Mouse (Mus musculus): ENCODE measurements around the gene Nox3. TPM values are rescaled to one million over a fixed set of nuclear protein-coding genes. Genes with fewer than 3 reads are reported as not detected.

The Nox3 gene
- polyA plus RNA-seq, 1 experiment from 2014 or later, result not detected

GRCm38 (mm10) chr17:3597130-3597529 lies 98.9 kb downstream of the Nox3 start:
- Histone ChIP-seq H3K9ac (ENCODE audit: low read length) (no peak overlapping the region), H3K27me3 (ENCODE audit: control insufficient read depth, insufficient read depth, low read length) (no peaks in the 10 kb centered on the region), H3K27ac (ENCODE audit: low read depth, low read length) (no peak overlapping the region), H3K4me3 (ENCODE audit: low read depth, low read length) (no peak overlapping the region), H3K9me3 (ENCODE audit: control insufficient read depth, low read length) (no peaks in the 10 kb centered on the region), H3K4me2 (ENCODE audit: low read depth) (no peak overlapping the region), H3K4me1 (ENCODE audit: control insufficient read depth, insufficient read depth, low read length) (no peaks in the 10 kb centered on the region), H3K36me3 (ENCODE audit: control insufficient read depth, insufficient read depth, low read length) (no peaks in the 10 kb centered on the region)
- 79% methylated on average over 1 of the region's 1 CpGs for WGBS
- no peak for ATAC-seq (ENCODE audit: insufficient read depth, low FRiP score, low TSS enrichment)
- DNase-seq (ENCODE audit: low spot score), result no peak

Other genes with a start within 250 kb of the Nox3 start
- gene Cldn20, start 163.7 kb downstream of the Nox3 start, polyA plus RNA-seq (2014; fragmentation: Nextera tagmentation; extraction: Ambion mirVana), result not detected in 2 replicates
- gene Tfb1m, start 138.5 kb downstream of the Nox3 start, polyA plus RNA-seq (2014; fragmentation: Nextera tagmentation; extraction: Ambion mirVana), result 21.0 and 23.9 TPM in 2 replicates